Mouse (Mus musculus) embryo, embryonic 10.5 days (tissue): ENCODE results near the gene Rccd1.

Experiments used
- DNase-seq: peaks from one replicate; pipeline ENCODE4 v3.0.0-alpha.2; 2015; ENCODE audit warnings: low spot score

Gene Rccd1

GRCm38 (mm10) chr7:80257706-80258105, 66.5 kb downstream of the Rccd1 start:
- no peak for DNase-seq

DNA sequence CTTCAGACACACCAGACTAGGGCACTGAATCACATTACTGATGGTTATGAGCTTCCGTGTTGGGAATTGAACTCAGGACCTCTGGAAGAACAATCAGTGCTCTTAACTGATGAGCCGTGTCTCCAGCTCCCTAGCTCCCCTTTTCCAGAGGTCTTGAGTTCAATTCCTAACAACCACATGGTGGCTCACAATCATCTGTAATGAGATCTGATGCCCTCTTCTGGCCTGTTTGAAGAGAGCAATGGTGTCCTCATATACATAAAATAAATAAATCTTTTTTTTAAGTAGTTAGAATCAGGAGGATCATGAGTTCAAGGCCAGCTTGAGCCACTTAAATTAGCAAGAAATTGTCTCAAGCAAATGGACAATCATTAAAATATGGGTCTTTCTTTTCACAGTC, 68.3 kb downstream of the Rccd1 start:
- DNase-seq, result no peak

- DNase-seq, result no peak
These were observed 71.4 kb downstream of the Rccd1 start for GRCm38 (mm10) chr7:80252886-80253285.

DNA sequence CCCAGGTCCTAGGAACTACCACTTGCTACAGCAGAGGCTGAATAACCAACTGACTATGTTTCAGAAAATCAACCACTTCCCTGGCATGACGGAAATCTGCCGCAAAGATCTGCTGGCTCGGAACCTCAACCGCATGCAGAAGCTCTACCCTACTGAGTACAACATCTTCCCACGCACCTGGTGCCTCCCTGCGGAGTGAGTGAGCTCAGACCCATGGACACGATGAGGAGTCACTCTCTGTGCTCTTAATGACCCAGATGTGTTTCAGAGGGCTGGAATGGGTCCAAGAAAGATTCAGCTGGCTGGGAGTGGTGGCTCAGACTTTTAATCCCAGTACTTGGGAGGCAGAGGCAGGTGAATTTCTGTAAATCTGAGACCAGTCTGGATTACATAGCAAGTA, 71.8 kb downstream of the Rccd1 start:
- DNase-seq, result no peak

DNA sequence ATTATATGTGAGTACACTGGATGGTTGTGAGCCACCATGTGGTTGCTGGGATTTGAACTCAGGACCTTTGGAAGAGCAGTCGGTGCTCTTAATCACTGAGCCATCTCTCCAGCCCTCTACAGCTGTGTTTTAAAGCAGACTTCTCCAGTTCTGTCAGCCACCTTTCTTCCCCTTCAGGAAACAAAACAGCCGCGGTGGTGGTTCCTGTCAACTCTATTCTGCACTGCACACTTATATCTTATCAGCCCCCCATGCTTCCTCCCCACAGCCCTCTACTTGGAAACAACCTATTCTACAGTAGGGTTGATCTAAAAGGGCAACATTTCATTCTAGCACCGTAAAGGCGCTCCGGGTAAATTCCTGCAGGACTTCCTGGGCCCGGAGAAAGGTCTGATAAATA, 77.4 kb downstream of the Rccd1 start:
- no peak for DNase-seq

DNA sequence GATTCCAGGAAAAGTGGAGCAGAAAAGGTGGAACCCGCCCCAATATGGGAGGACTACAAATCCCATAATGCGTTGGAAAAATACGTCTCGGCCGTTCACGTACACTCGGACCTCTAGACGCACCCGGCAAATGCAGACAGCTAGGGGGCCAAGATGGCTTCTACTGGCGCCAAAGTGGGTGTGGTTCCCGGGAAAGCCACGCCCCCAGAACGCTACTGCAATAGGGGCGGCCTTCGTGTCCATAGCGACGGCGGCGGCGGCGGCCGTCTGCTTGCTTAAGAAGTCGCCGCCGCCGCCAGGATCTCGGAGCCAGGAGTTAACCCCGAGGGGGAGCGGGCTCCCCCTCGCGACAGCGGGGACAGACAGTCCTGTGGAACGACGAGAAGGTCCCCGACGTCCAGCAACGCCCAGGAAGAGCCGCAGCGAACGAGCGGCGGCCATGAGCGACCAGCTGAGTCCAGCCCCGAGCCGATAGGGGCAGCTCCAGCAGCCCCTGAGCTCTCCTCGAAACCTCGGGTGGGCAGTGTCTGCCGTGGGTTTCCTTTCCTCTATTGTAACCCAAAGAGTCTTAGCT, 78.0 kb downstream of the Rccd1 start, which contains the start of gene Ttll13:
Ttll13 (plus strand) TSS at position 229 of the 574 bp plus-strand sequence.
- DNase-seq, result peak; percentile 99

GRCm38 (mm10) chr7:80244851-80245250, 79.4 kb downstream of the Rccd1 start:
- DNase-seq, result no peak
